Mouse (Mus musculus) cerebellum, adult 11 months (tissue): ENCODE measurements at regions not wholly inside any gene's neighbourhood (a gene's known extent, or its start where the extent isn't known, plus 50 kb on each side); places are given as distances from the start of the nearest gene placed in this dataset.

ENCODE experiments used
- DNase-seq: peaks from one replicate; pipeline ENCODE4 v3.0.0; 2022

GRCm38 (mm10) chr6:135433753-135434152, 71.4 kb downstream of the Emp1 start:
- no peak for DNase-seq

GRCm38 (mm10) chr6:135436315-135436714, 74.0 kb downstream of the Emp1 start:
- no peak for DNase-seq

GRCm38 (mm10) chr6:135438271-135438670, 75.9 kb downstream of the Emp1 start:
- DNase-seq = no peak

- no peak for DNase-seq
These were observed 79.0 kb downstream of the Emp1 start for GRCm38 (mm10) chr6:135441126-135441871.

- DNase-seq = peak; percentile 77
These were observed 82.3 kb downstream of the Emp1 start for GRCm38 (mm10) chr6:135444661-135445060.

- DNase-seq = no peak
These were observed 82.7 kb downstream of the Emp1 start for GRCm38 (mm10) chr6:135445070-135445469.

- DNase-seq = no peak
These were observed 85.5 kb downstream of the Emp1 start for GRCm38 (mm10) chr6:135447801-135448200.

GRCm38 (mm10) chr6:135449228-135449627, 86.9 kb downstream of the Emp1 start:
- no peak for DNase-seq

GRCm38 (mm10) chr6:135450573-135450972, 88.2 kb downstream of the Emp1 start:
- no peak for DNase-seq

- no peak for DNase-seq
These were observed 88.9 kb downstream of the Emp1 start for GRCm38 (mm10) chr6:135451165-135451797.

- DNase-seq = no peak
These were observed 90.7 kb downstream of the Emp1 start for GRCm38 (mm10) chr6:135453041-135453440.

- no peak for DNase-seq
These were observed 110.2 kb downstream of the Emp1 start for GRCm38 (mm10) chr6:135472495-135472894.

- DNase-seq = no peak
These were observed 110.8 kb downstream of the Emp1 start for GRCm38 (mm10) chr6:135473146-135473545.

- no peak for DNase-seq
These were observed 126.5 kb downstream of the Emp1 start for GRCm38 (mm10) chr6:135488795-135489194.

- no peak for DNase-seq
These were observed 131.6 kb downstream of the Emp1 start for GRCm38 (mm10) chr6:135493983-135494382.

GRCm38 (mm10) chr6:135495841-135496240, 133.5 kb downstream of the Emp1 start:
- DNase-seq = no peak

- no peak for DNase-seq
These were observed 136.2 kb downstream of the Emp1 start for GRCm38 (mm10) chr6:135498592-135498991.

- no peak for DNase-seq
These were observed 138.0 kb downstream of the Emp1 start for GRCm38 (mm10) chr6:135500381-135500780.

GRCm38 (mm10) chr6:135501791-135502190, 139.4 kb downstream of the Emp1 start:
- no peak for DNase-seq

GRCm38 (mm10) chr6:135502405-135502804, 140.1 kb downstream of the Emp1 start:
- no peak for DNase-seq

GRCm38 (mm10) chr6:135518710-135519437, 156.5 kb downstream of the Emp1 start:
- DNase-seq = no peak

GRCm38 (mm10) chr6:135519438-135519803, 157.1 kb downstream of the Emp1 start:
- DNase-seq = no peak

GRCm38 (mm10) chr6:135520868-135521267, 158.5 kb downstream of the Emp1 start:
- DNase-seq = no peak

- DNase-seq = no peak
These were observed 162.5 kb downstream of the Emp1 start for GRCm38 (mm10) chr6:135524886-135525285.
